Mouse (Mus musculus) right cerebral cortex, adult 18-20 months (tissue): ENCODE data around the gene C2cd4a.

ENCODE experiments used
- DNase-seq: peaks from one replicate; pipeline ENCODE4 v3.0.0; 2022; ENCODE audit warnings: mixed read lengths

C2cd4a gene

GRCm38 (mm10) chr9:67832046-67832605 lies at the start of gene C2cd4a:
Gene C2cd4a (minus strand): TSS chr9:67832330.
- DNase-seq = no peak

GRCm38 (mm10) chr9:67878197-67878769 lies 46.2 kb upstream of the C2cd4a start:
- no peak for DNase-seq

- no peak for DNase-seq
Measured at GRCm38 (mm10) chr9:67877081-67877718, 45.1 kb upstream of the C2cd4a start.

GRCm38 (mm10) chr9:67875337-67875736 lies 43.2 kb upstream of the C2cd4a start:
- peak; percentile 17 for DNase-seq

GRCm38 (mm10) chr9:67874522-67875222 lies 42.5 kb upstream of the C2cd4a start:
- DNase-seq = no peak

- peak; percentile 71 for DNase-seq
Measured at GRCm38 (mm10) chr9:67869691-67870450, 37.7 kb upstream of the C2cd4a start.

- DNase-seq = no peak
Measured at GRCm38 (mm10) chr9:67867411-67867810, 35.3 kb upstream of the C2cd4a start.

GRCm38 (mm10) chr9:67865411-67865810 lies 33.3 kb upstream of the C2cd4a start:
- DNase-seq = no peak

GRCm38 (mm10) chr9:67864011-67864410 lies 31.9 kb upstream of the C2cd4a start:
- no peak for DNase-seq

- DNase-seq = no peak
Measured at GRCm38 (mm10) chr9:67863332-67863731, 31.2 kb upstream of the C2cd4a start.

- DNase-seq = no peak
Measured at GRCm38 (mm10) chr9:67860273-67860672, 28.1 kb upstream of the C2cd4a start.

- DNase-seq = no peak
Measured at GRCm38 (mm10) chr9:67851150-67851549, 19.0 kb upstream of the C2cd4a start.

- DNase-seq = no peak
Measured at GRCm38 (mm10) chr9:67849846-67850245, 17.7 kb upstream of the C2cd4a start.

GRCm38 (mm10) chr9:67849397-67849796 lies 17.3 kb upstream of the C2cd4a start:
- DNase-seq = no peak

- DNase-seq = no peak
Measured at GRCm38 (mm10) chr9:67847606-67848005, 15.5 kb upstream of the C2cd4a start.

GRCm38 (mm10) chr9:67846089-67846488 lies 14.0 kb upstream of the C2cd4a start:
- DNase-seq = no peak

GRCm38 (mm10) chr9:67845648-67846047 lies 13.5 kb upstream of the C2cd4a start:
- no peak for DNase-seq

- DNase-seq = no peak
Measured at GRCm38 (mm10) chr9:67845012-67845411, 12.9 kb upstream of the C2cd4a start.

GRCm38 (mm10) chr9:67842797-67843196 lies 10.7 kb upstream of the C2cd4a start:
- no peak for DNase-seq

GRCm38 (mm10) chr9:67839981-67840859 lies 8.1 kb upstream of the C2cd4a start, which contains the start of gene Vps13c:
Gene Vps13c (plus strand): TSS chr9:67840396.
- peak; percentile 86 for DNase-seq

GRCm38 (mm10) chr9:67837311-67837710 lies 5.2 kb upstream of the C2cd4a start:
- DNase-seq = no peak

GRCm38 (mm10) chr9:67834535-67834934 lies 2.4 kb upstream of the C2cd4a start:
- no peak for DNase-seq
